Mouse (Mus musculus) left cerebral cortex, adult 2 months (tissue): Measurements from ENCODE around the gene Gchfr. TPM values are rescaled to one million over a fixed set of nuclear protein-coding genes. Genes with fewer than 3 reads are reported as not detected.

ENCODE experiments used
- DNase-seq, 2 experiments: peaks; one replicate each; pipeline ENCODE4 v3.0.0; 2021 to 2022; ENCODE audit warnings: low spot score in 2 of 2, mixed read lengths in 1 of 2; ENCODE audit errors: extremely low spot score in 1 of 2
- H3K27ac ChIP-seq: fragments of 200-600 bp; 2 replicates; pipeline ENCODE4 v1.8.1; 2022
- H3K4me3 ChIP-seq: fragments of 200-600 bp; 2 replicates; pipeline ENCODE4 v1.8.1; 2022
- CTCF ChIP-seq: fragments of 200-600 bp; IDR thresholded peaks from 2 replicates; pipeline ENCODE4 v1.8.1; 2022; ENCODE audit warnings: antibody characterized with exemption, mild to moderate bottlenecking, moderate library complexity
- intact Hi-C: fragments of 180-260 bp; cut with DNase I; formaldehyde crosslinking; loops from one replicate; pipeline ENCODE4 v1.15.1; 2025
- total RNA-seq, 2 experiments: library from RNA; stranded (reverse); gene quantifications; 2 replicates each; pipeline ENCODE4 v1.2.3; 2021

Gchfr gene
- total RNA-seq, 2 experiments from 2014 or later: not detected

DNA sequence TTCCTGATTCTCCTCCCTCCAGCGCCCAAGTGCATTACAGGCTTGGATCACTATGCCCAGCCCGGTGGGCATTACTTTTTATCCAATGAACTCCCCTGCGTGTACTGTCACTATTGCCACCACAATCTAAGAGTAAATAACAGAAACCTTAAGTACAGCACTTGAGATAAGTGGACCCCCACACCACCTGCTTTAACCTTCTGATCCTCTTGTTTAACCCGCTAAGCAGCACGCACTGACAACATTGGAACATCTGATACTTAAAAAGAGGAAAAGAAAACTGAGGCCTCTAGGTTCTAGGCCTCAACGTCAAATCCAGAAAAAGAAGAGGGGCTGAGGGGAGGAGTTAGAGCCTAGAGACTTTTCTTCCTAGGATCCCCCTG, 40.4 kb downstream of the Gchfr start:
- H3K4me3 ChIP-seq: peak overlapping the region; percentile 72
- peak overlapping the region; percentile 89 for H3K27ac ChIP-seq
- DNase-seq: no peak
- intact Hi-C loops: loop anchor here (2.0 kb wide), 1 partner anchor 81 kb away; the partner anchor contains the start of gene Vps18
- TF ChIP-seq CTCF: no peak

DNA sequence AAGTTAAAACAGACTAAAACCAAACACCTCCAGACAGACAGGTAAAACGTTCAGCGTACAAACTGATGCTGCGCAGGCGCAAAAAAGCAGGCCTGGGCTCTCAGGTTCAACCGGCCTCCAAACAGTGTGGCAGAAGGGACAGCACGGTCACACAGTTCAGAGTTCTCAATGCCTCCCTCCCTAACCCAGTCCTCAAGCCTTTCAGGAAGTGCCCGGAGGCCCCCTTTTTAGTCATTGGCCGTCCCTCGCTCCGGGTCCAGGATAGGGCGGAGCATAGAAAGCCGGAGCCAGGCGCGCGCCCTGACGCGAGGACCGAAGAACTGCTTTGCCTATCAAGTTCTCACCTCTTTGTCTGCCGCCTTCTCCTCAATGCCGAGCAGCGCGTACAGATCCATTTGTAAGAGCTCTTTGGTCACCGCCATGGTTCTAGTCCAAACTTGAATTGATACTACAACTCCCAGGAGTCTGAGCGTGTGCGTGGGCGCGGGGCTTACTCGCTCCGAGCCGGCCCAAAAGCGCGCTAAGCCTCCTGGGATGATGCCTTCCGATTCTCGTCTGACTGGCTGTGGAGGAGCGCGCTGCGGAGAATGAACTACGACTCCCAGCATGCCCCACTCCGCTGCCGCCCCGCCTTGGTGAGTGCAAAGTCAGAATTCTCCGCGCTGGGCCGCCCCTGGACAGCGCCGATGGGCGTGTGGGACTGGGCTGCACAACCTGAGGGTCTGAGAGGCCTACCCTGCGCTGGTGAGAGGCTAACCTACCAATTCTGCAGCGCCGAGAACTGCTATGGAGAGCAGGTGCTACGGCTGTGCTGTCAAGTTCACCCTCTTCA, 41.0 kb downstream of the Gchfr start, which contains the start of the genes Zfyve19 and Dnajc17:
Gene Zfyve19 (plus strand): TSS at position 274 of the 832 bp plus-strand sequence.
Gene Dnajc17 (minus strand): TSS at position 452 of the 832 bp plus-strand sequence.
- TF ChIP-seq CTCF: no peak
- intact Hi-C loops: loop anchor here (2.0 kb wide), 1 partner anchor 80 kb away; the partner anchor contains the start of gene Vps18
- peak within 1 kb of the TSS; percentile 89 for H3K27ac ChIP-seq
- DNase-seq: peak; percentile 96 to 97
- H3K4me3 ChIP-seq: peak within 1 kb of the TSS; percentile 72

DNA sequence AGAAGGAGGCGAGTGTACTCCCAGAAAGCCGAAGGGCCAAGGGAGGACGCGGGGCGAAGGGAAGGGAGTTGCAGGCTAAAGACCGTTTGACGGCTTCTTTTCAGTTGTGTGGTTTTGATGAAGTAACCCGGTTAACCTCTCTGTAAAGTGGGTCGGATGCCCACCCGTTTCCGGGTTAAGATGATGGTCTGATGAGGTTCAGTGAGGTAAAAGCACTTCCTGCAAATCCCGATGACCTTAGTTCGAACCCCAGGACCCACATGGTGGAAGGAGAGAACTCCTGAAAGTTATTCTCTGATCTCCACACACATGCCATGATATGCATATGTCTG, 41.6 kb downstream of the Gchfr start:
- intact Hi-C loops: loop anchor here (2.0 kb wide), 1 partner anchor 80 kb away; the partner anchor contains the start of gene Vps18
- no peak for DNase-seq
- peak overlapping the region; percentile 85 for H3K27ac ChIP-seq
- peak overlapping the region; percentile 72 for H3K4me3 ChIP-seq
- no peak for TF ChIP-seq CTCF

Other genes with a start within 250 kb of the Gchfr start
- 1 to 10 TPM; 2.4 to 3.3 TPM for gene Chst14, start 241.3 kb upstream of the Gchfr start, total RNA-seq
- 10 to 100 TPM; 46.1 to 49.7 TPM for gene Ccdc32, start 138.4 kb upstream of the Gchfr start, total RNA-seq
- 1 to 10 TPM; 7.7 to 7.8 TPM for gene Rpusd2, start 133.0 kb upstream of the Gchfr start, total RNA-seq
- gene Knl1, start 120.7 kb upstream of the Gchfr start, total RNA-seq: under 1 TPM; 0.07 to 0.19 TPM
- under 1 TPM; 0.82 to 0.97 TPM for gene Rad51, start 55.0 kb upstream of the Gchfr start, total RNA-seq
- gene Rmdn3, start 10.7 kb upstream of the Gchfr start, total RNA-seq: 10 to 100 TPM; 62.4 to 62.9 TPM
- gene Gm14137, start 6.7 kb downstream of the Gchfr start, total RNA-seq: not detected
- 10 to 100 TPM; 38.0 to 41.9 TPM for gene Zfyve19, start 40.8 kb downstream of the Gchfr start, total RNA-seq
- gene Dnajc17, start 41.0 kb downstream of the Gchfr start, total RNA-seq: 10 to 100 TPM; 15.5 to 19.3 TPM
- gene Ppp1r14d, start 62.1 kb downstream of the Gchfr start, total RNA-seq: not detected
- 1 to 10 TPM in 1 of 2 experiments, under 1 TPM in 1; 0.96 to 1.2 TPM for gene Spint1, start 69.6 kb downstream of the Gchfr start, total RNA-seq
- 10 to 100 TPM in 1 of 2 experiments, 1 to 10 TPM in 1; 9.8 to 11.1 TPM for gene Rhov, start 103.5 kb downstream of the Gchfr start, total RNA-seq
- 10 to 100 TPM; 47.2 to 50.8 TPM for gene Vps18, start 121.0 kb downstream of the Gchfr start, total RNA-seq
- 1 to 10 TPM; 2.3 to 2.4 TPM for gene Dll4, start 158.0 kb downstream of the Gchfr start, total RNA-seq
- 1 to 10 TPM; 7.5 to 8.7 TPM for gene Chac1, start 183.5 kb downstream of the Gchfr start, total RNA-seq